Mouse (Mus musculus): ENCODE measurements at regions not wholly inside any gene's neighbourhood (a gene's known extent, or its start where the extent isn't known, plus 50 kb on each side); places are given as distances from the start of the nearest gene placed in this dataset.

DNA sequence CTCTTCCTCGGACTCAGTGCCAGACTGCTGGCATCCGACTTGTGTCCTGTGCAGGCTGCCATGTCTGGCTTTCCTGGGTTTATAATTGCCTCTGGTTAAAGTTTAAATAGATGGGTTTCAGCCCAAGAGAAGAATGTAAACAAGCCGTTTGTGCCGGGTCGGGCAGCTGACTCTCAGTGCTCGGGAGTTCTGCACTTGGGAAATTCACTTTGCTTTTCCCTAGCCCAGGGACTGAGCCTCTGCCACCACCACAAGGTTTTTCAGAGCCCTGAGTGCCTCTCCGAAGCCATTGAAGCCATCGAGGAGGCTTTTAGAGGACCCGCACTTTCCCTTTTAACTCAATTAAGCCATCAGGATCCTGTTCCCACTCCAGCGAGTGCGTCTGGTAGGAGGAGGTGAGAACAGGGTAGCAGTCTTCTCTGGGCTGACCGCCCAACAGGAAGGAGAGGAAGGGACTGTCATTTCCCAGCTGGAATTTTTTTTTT, 80.8 kb upstream of the Mkln1 start:
- no peak for TF ChIP-seq GATA1 (IDR thresholded peaks at IDR 0.05; ENCODE audit: low read length)

DNA sequence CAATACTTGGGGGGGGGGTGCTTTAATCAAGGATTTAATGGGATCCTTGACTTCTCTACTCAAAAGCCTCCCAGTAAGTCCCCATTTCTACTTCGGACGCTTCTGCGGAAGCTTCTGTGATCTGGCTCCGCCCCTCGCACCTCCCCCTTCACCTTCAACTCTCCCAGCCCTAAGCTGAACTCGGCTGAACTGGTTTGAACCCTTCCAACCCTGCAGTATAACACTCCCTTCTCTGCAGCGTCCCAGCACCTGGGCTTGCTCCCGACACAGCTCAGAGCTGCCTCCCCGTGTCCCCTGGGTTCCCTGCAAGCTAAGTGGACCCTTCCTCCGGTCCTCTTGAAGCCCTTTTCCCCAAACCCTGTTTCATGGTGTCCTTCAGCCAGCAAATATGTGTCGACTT, 80.0 kb upstream of the Mkln1 start:
- TF ChIP-seq GATA1 (IDR thresholded peaks at IDR 0.05; ENCODE audit: low read length) = no peak

DNA sequence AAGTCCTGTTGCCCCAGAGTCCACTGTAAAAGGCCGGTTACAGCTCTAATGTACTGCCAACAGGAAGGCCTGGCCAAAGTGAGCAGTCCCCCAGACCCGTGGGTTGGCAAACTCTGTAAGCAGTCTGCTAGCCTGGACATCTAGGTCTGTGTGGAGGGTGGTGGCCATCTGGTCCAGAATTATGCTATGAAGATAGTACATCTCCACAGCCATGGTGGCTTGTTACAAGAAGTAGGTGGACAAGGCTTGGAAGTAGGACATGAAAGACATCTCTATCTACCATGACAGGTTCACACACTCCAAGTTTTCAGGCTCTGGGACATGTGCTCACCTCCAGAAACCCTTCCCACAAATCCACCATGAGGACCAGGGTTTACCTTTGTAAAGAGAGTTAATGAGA, 79.1 kb upstream of the Mkln1 start:
- no peak for TF ChIP-seq GATA1 (IDR thresholded peaks at IDR 0.05; ENCODE audit: low read length)

DNA sequence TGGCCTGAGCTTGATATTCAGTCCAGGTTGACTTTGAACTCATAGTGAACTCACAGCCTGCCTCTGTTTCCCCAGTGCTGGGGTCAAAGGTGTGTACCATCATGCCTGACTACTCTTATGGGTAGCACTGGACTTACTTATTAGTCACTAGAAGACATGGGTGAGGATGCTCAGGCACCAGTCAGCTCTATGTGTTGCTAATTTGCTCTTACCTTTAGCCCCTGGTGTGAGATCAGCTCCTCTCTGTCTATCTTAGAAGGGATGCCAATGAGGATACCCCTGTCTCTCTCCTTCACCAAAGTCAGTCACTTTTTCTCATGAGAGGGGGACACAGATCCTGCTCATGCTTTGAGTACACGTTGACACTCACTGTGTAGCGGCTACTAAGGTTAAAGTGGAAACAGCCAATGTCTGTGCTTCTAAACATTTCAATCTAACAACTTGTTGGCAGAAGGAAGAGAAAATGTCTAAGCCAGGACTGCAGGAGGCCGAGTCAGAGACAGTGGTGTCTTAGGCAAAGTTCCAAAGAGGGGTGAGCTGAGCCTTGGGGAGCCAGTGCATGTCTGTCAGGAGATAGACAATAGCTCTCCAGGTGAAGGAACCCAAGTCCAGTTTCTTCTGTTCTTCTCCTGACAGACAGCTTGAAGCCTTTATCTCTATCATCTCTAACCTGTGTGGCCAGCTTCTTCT, 78.2 kb upstream of the Mkln1 start:
- TF ChIP-seq GATA1 (IDR thresholded peaks at IDR 0.05; ENCODE audit: low read length) = no peak

DNA sequence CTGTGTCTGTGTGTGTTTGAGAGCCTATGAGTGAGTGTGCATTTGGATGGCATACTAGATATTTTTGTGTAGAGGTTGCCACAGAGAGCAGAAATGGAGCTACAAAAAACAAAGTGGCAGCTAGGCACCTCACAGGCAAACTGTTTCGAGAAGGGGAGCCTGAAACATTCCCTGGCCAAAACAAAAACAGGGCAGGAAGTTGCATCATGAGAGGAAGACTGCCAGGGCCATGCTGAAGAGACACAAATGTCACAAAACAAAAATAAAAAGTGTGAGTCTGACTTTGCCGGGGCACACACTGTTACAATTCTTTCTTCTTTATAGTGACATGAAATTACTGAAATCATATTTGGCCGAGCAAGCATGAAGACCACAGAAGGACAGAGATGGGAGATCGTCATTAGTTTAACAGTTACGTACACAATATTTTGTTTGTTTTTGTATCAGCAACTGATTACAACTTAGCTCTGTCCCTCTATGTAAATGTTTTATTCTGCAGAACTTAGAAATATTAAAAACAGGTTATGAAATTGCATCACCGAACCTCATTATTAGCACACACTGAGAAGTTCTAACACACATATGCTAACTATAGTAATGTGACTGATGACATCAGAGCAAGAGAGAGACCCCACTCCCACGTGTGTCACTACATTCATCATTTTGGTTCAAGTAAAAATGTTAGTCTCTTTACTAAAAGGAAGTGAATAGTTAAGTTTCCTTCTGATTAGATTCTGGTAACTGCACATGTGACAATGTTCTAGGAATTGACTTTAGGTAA, 77.3 kb upstream of the Mkln1 start:
- no peak for TF ChIP-seq GATA1 (IDR thresholded peaks at IDR 0.05; ENCODE audit: low read length)

DNA sequence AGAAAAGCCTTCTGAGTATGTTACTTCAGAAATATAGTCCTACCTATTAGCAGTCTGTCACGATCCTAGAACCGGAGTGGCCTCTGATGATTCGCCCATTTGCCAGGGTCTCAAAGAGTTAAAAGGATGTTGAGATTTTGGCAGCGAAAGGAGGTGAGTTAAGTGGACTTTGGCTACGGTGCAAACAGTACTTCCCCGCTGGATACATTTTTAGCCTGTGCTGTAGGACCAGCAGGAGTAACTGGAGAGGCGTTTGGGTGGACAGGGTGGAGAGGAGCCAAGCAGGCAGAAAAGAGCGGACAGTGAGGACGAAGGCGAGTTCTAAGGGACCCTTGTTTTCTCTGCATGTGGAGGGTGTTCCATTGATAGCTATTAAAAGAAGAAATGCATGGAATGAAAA, 76.6 kb upstream of the Mkln1 start:
- no peak for TF ChIP-seq GATA1 (IDR thresholded peaks at IDR 0.05; ENCODE audit: low read length)

DNA sequence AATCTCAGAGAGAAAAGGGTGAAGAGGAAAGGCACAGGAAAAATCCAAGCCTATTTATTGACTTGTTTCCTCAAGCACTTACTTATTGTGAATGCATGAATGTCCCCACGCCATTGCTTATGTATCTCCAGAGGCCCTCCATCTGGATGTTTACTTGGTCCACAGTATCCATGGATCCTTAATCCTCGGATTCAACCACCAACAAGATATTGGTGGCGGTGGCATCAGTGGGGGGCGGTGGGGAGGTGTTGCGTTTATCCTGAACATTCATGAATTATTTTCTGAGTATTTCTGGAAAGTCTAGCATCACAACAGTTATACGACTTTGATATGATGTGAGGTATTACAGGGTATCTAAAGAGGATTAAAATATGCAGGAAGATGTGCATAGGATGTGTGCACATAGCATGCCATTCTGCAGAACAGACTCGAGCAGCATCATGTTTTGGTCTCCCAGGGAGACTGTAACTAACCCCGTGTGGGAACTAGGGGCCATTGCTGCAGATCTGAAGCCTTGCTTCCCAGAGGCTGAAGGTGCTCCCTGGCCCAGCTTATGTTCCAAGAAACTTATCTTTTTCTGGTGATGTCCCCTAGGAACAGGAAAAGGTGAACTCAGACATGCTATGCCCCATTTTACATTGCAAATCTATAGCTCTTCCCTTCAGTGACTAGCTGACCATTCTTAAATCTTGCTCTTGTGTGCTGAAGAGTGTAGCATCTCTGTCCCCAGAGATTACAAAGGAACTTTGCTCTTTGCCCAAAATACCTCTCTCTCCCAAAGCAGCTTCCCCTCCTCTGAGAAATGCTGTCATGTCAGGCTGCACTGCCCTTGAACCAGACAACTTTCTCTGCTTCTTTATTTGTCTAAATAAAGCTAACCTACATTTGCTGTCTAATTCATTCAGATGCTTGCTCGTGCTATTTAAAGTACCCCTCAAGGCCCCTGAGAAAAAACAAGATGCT, 75.0 kb upstream of the Mkln1 start:
- TF ChIP-seq GATA1 (IDR thresholded peaks at IDR 0.05; ENCODE audit: low read length) = no peak

DNA sequence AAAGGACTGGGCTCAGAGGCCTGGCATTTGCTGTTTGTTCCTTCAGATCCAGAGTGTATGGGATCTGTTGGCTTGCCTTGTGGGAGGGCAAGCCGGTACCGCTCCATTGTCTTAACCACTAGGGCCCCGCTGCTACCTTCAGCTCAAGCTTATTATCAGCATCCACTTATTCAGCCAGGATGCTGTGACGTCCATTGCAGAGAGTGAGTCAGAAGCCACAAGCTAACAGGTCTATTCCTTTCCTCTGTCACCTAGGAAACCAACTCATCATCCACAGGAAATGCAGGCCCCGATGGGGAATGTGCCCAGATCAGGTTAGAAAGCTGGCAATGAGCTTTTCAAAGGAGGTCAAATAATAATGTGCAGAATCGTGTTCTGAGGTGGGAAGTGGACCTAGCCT, 73.8 kb upstream of the Mkln1 start:
- no peak for TF ChIP-seq GATA1 (IDR thresholded peaks at IDR 0.05; ENCODE audit: low read length)

DNA sequence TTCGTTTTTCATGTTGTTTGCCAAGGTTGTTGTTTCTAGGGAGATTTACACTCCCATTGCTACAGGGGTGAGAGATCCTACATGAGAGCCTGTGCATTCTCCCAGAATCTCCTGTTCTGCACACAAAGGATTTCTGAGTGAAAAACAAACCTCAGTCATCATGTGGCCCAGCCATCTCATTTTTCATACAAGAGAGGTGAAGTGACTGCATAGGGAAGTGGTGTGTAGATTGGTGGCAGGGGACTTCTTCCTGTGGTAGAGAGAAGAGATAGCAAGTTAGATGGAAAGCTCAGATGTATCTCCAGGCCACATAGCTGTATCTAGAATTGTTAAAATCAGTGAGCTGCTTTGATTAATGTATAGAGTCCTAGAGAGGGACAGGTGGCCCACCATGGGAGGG, 72.9 kb upstream of the Mkln1 start:
- no peak for TF ChIP-seq GATA1 (IDR thresholded peaks at IDR 0.05; ENCODE audit: low read length)

DNA sequence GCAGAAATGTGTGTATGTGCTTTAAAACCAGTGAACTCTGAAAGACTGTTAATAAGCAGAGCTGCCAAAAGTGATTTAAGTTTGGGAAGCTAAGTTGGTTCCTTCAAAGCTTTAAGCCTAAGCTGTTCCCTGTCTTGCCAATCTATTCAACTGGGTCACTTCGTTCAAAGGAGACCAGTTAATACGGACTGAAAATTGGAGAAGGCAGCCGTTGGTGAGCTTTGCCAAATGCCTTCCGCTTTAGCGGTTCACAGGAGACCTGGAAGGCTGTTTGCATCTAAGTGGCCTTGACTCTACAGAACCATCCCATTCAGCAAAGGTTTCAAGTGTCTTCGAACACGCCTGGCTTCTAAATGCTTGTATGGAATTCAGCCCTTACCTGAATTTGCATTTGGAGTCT, 68.2 kb upstream of the Mkln1 start:
- no peak for TF ChIP-seq GATA1 (IDR thresholded peaks at IDR 0.05; ENCODE audit: low read length)

DNA sequence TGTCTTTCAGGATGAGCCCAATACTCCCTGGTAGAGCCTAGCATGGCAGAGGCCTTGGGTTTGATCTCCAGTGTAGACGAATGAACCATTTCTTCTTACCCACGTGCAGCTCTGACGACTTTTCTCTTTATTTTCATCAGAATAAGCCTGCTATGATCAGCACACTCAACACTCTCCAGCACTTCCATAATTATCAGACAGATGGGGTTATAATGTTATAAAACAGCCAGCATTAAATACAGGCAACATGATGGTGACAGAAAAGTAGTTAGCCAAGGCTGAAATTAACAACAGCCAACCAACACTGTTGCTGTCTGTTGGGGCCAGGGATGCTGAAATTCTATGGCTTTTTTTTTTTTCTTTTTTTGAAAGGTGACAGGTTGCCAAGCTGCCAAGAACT, 67.7 kb upstream of the Mkln1 start:
- TF ChIP-seq GATA1 (IDR thresholded peaks at IDR 0.05; ENCODE audit: low read length) = no peak

DNA sequence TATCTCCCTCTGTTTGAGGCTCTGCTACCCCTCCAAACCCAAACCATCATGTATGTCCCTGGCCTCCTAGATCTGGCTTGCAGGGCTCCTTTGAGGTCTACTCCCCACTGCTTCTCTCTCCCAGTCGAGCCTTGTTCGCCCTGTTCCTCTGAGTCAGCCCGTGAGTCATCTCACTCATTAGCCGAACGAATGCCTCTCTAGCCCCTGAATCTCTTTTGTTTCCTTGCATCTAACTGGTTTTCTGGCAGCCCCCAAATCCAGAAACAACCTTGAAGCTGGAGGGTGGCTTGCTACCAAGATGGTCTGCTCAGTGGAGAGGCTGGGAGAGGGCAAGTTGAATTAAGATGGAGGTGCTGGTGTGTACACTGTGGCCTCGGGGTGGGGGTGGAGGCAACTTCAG, 66.3 kb upstream of the Mkln1 start:
- TF ChIP-seq GATA1 (IDR thresholded peaks at IDR 0.05; ENCODE audit: low read length) = no peak

DNA sequence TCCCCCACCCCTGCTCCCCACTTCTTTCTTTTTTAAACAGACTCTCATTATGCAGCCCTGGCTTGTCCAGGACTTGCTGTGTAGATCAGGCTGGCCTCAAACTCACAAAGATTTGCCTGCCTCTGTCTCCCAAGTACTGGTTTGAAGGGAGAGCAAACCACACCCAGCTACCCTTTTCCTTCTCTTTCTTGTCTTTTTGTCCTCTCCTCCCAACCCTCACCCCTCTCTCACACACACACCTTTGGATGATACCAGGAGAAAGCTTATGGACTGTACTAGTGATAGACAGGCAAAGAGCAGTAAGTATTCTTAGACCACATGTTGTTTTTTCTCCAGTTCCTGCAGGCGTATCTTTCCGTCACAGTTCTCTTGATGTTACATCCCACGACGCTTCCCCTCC, 65.8 kb upstream of the Mkln1 start:
- TF ChIP-seq GATA1 (IDR thresholded peaks at IDR 0.05; ENCODE audit: low read length) = no peak

DNA sequence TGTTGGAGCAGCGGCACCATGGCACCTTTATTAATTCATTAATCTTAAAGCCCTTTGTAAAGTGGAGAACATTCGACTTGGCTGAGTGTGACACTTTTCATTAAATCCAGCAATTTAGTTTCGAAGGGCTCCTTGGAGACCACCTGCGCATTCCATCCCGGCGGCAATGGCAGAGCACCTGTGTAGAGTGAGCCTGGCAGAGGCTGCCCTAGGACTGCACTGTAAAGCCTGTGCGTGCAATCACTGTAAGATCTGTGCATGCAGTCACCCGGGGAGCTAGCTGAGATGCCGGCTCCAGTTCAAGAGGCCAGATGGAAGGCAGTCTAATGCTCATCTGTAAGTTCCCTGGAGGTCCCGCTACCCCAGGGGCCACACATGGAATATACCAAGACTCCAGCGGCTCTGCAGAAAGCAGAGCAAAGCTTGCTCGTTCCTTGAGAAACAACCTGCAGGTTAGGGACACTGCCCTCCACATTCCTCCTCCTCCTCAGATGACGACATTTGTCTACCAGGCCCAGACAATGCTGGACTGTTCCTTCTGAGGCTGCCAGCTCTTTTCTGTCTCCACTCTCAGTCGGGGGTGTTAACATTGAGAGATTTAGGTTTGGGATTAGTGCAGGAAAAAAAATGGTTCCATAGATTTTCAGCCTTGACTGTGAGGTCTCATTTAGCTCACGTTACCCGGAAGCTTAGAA, 65.2 kb upstream of the Mkln1 start:
- TF ChIP-seq GATA1 (IDR thresholded peaks at IDR 0.05; ENCODE audit: low read length) = no peak

DNA sequence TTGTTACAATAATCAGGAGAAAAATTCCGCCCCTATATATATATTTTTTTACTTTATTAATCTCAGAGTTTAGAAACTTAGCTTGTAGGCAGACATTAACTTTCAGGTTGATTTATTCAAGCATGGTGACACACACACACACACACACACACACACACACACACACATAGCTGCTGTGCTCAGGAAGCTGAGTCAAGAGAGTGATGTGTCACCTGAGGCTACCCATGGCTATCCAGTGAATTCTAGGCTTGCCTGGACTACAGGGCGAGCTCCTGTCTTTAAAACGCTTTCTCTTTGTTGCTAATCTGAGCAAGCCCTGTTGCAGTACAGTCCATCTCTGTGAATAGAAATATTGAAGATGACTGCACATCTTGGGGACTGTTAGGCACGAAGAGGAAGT, 64.4 kb upstream of the Mkln1 start:
- TF ChIP-seq GATA1 (IDR thresholded peaks at IDR 0.05; ENCODE audit: low read length) = no peak
